Mouse (Mus musculus): ENCODE results near the gene Susd2.

GRCm38 (mm10) chr10:75643741-75644343, at the start of gene Susd2:
- TF ChIP-seq POU5F1 (IDR thresholded peaks at IDR 0.05; ENCODE audit: borderline replicate concordance, low read length) (no peak), CTCF (conservative IDR thresholded peaks at IDR 0.05; ENCODE audit: low read length) (no peak)

All from E14TG2a.4 (cell line).